Mouse (Mus musculus) central nervous system, embryonic 11.5 days (tissue): Measurements from ENCODE around the gene Nfkb2. TPM values are rescaled to one million over a fixed set of nuclear protein-coding genes. Genes with fewer than 3 reads are reported as not detected.

Source experiments
- polyA plus RNA-seq: library from polyadenylated mRNA; depleted of rRNA; stranded (reverse); fragments of >200 nt; gene quantifications from 2 replicates; pipeline ENCODE4 v1.2.3, GENCODE M21; 2012; rRNA removed

Gene Nfkb2
- polyA plus RNA-seq: 7.1 and 9.4 TPM in 2 replicates

DNA sequence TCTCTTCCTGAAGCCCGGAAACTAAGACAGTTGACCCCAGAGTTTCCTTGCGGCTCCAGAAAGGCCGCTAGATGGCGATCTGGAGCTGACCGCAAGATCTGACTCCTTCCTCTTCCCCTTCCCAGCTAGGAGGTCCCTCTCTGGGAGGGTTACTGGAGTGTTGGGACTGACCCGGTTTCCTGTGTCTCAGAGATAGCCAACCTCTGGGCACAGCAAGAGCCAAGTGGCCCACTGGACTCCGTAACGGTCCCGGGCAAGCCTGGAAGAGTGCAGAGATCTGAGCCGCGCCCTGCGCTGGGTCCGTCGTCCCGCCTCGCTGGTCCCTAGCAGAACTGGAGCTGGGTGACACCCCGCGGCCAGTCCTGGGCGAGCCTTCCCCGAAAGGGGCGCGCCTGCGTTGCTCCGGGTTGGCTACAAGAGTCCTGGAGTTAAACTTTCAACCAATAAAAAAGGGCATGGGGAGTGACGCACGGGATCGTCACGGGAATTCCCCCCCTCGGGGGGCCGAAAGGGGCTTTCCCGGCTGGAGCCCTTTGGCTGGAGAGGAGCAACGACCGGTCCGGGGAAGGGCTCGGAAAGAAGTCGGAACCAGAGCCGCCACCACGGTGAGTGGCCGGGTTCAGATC is at the start of gene Nfkb2:
Gene Nfkb2, plus strand, starts transcription at position 105 of the 626 bp plus-strand sequence.

DNA sequence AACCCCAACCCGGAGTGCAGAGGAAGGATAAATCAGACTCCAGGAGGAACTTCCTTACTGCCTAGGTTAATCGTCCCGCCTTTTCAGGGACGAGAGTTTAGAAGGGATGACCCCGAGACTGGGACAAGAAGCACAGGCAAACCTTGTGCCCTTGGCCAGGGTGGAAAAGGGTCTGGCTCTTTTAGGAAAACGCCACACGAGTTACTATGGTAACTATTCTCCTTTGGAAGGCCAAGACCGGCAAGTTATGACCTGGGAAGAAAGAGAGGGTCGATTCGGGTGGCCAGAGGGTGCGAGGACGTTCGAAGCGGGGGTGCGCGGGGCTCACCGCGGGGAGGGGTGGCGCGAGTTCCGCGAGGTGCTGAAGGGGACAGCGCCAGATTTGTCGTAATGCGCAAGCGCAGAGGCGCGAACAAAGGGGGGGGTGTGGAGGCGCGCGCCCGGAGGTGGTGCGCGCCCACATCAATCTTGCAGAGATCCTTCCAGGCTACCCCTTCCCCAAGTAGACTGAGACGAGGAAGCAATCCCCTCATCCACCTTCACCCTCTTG is 22.7 kb downstream of the Nfkb2 start, which contains the start of gene Psd:
Gene Psd, minus strand, starts transcription at position 401 of the 550 bp plus-strand sequence.

GRCm38 (mm10) chr19:46328081-46329030 is 24.2 kb downstream of the Nfkb2 start, which contains the start of gene Fbxl15:
Fbxl15 (plus strand) TSS chr19:46328184.

GRCm38 (mm10) chr19:46338331-46338936 is 34.3 kb downstream of the Nfkb2 start, which contains the start of gene Cuedc2:
Cuedc2 (minus strand) TSS chr19:46338702.

DNA sequence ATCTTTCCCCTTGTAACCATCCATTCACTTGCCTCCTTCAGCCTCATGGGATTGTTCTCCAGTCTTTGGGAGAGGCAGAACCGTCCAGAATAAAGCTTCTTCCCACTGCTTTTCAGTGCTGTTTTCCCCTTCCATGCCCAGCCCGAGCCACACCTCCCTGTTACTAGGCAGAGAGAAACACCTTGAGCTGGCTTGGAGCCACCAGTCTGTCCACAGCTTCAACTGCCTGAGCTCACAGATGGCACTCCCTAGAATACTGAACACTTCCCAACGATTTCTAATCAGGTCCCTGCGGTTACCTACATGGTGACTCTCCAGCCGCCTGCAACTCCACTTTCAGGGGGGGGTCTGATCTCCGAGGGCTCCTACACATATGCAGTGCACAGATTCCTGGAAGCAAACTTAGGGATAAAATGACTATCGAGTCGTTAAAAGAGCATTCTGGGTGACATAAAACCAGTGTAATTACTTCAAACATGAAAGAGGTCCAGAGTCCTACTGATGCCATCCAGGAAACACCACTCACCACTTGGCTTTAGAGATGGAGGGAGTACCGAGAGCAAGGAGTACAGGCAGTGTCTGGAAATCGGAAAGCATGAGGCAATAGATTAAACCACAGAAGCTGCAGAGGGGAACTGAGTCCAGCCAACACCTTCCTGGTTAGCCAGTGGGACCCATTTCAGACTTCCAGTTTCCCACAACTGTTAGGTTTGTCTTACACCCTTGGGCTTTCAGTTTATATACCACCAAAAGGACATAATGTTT is 46.2 kb downstream of the Nfkb2 start, which contains the start of gene 2310034G01Rik:
Gene 2310034G01Rik, minus strand, starts transcription at position 135 of the 765 bp plus-strand sequence.

Other genes starting within 250 kb of the Nfkb2 start
- 83.1 and 110 TPM in 2 replicates for gene Nolc1, start 228.5 kb upstream of the Nfkb2 start, polyA plus RNA-seq
- gene Elovl3, start 172.4 kb upstream of the Nfkb2 start, polyA plus RNA-seq: 0.02 TPM in 1 of 2 replicates, not detected in the other
- gene Pitx3, start 156.0 kb upstream of the Nfkb2 start, polyA plus RNA-seq: 0.10 and 3.8 TPM in 2 replicates
- gene Gbf1, start 151.8 kb upstream of the Nfkb2 start, polyA plus RNA-seq: 46.2 and 54.9 TPM in 2 replicates
- 23.7 and 27.8 TPM in 2 replicates for gene Psd, start 22.8 kb downstream of the Nfkb2 start, polyA plus RNA-seq
- gene Fbxl15, start 23.9 kb downstream of the Nfkb2 start, polyA plus RNA-seq: 13.4 and 19.5 TPM in 2 replicates
- 139 and 148 TPM in 2 replicates for gene Cuedc2, start 34.4 kb downstream of the Nfkb2 start, polyA plus RNA-seq
- gene Mfsd13a, start 36.8 kb downstream of the Nfkb2 start, polyA plus RNA-seq: 6.8 and 7.2 TPM in 2 replicates
- gene 2310034G01Rik, start 46.0 kb downstream of the Nfkb2 start, polyA plus RNA-seq: 1.2 TPM in 2 replicates
- 126 and 144 TPM in 2 replicates for gene Actr1a, start 91.4 kb downstream of the Nfkb2 start, polyA plus RNA-seq
- 22.2 and 29.3 TPM in 2 replicates for gene Sufu, start 92.6 kb downstream of the Nfkb2 start, polyA plus RNA-seq
- 36.9 and 46.9 TPM in 2 replicates for gene Trim8, start 197.4 kb downstream of the Nfkb2 start, polyA plus RNA-seq